Mouse (Mus musculus): Measurements from ENCODE around the gene Hpf1. TPM values are rescaled to one million over a fixed set of nuclear protein-coding genes. Genes with fewer than 3 reads are reported as not detected.

Gene Hpf1
- 28.1 to 34.5 TPM (median 29.4 TPM) in 4 replicates for total RNA-seq (2023)

GRCm38 (mm10) chr8:60889843-60890519, at the start of gene Hpf1:
Gene Hpf1, plus strand, starts transcription at chr8:60890418.

Other genes starting within 250 kb of the Hpf1 start
- 56.5 to 61.2 TPM (median 57.1 TPM) in 4 replicates for gene Clcn3, start 92.9 kb downstream of the Hpf1 start, total RNA-seq (2023)
- gene Nek1, start 102.8 kb downstream of the Hpf1 start, total RNA-seq (2023), result 5.7 to 8.4 TPM (median 7.0 TPM) in 4 replicates